Mouse (Mus musculus): Measurements from ENCODE around the gene Tenm4. TPM values are rescaled to one million over a fixed set of nuclear protein-coding genes. Genes with fewer than 3 reads are reported as not detected.

Tenm4 gene
- total RNA-seq, 2 experiments from 2014 or later, result 1.0 to 1.9 TPM

DNA sequence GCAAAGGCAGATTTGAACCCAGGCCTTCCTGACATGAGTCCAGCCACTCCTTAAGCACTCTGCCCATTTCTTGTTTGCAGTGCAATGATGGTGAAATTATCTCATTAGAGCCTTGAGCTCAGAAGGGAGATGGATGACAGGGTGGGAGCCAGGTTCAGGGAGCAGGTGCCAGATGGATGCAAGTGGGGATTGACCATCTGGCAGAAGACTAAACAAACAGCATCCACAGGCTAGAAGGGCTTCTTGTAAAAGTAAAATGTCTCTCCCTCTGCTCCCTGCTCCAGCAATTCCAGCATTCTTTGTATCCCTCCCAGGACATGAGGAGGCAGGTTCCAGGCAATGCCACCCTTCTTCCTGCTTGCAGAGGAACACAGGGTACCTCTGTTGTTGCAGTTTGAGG, 165.3 kb downstream of the Tenm4 start:
- DNase-seq (ENCODE audit: low spot score), result no peak

DNA sequence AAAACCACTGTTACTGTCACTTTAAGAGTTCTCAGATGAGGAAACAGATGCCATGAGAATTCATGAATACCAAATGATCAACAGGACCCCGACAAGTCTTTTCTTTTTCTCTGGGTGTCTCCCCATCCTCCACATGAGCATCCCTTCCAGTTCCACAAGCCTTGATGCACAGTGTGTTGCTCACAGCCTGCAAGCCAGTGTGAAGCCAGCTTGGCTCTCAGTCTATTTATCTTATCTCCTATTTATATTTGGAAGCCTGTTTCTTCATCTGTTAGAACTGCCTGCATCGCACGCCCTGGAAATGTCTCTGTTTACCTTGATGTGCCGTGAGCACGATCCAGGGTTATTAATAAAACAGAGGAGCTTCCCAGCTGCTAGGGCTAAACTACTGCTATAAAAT, 169.8 kb downstream of the Tenm4 start:
- DNase-seq (ENCODE audit: low spot score), result no peak

DNA sequence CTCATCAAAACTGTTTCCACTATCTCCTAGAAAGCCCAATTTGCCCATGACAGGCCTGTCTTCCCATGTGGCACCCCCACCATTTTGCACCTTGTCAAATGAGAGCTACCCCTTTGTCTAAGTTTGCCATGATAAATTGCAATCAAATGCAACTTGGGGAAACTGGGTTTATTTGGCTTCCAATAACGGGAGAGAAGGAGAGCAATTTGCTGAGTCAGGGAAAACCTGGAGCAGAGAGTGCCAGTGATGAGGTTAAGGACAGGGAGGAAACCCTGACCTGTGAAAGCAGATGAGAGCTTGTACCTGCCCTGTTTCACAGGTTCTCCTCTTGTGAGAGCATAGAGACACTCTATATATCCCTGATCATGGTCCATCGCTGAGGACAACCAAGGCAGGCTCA, 170.4 kb downstream of the Tenm4 start:
- no peak for DNase-seq (ENCODE audit: low spot score)

DNA sequence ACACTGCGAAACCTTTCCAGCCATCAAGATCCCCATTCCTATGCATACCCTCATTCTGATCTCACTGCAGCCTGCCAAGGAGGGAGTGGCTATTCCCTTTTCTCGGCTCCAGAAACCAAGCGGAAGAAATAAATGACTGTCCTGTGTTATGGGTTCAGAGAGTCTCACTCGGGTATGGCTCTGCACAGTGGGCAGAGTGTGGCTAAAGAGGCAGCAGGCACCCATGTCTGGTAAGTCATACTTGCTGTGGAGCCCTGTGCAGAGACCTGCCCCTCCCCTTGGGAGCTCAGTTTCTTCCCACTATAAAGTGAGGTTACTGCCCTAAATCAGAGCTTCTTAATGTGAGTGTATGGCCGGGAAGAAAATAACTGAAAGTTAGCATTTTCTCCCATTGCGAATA, 171.9 kb downstream of the Tenm4 start:
- no peak for DNase-seq (ENCODE audit: low spot score)

DNA sequence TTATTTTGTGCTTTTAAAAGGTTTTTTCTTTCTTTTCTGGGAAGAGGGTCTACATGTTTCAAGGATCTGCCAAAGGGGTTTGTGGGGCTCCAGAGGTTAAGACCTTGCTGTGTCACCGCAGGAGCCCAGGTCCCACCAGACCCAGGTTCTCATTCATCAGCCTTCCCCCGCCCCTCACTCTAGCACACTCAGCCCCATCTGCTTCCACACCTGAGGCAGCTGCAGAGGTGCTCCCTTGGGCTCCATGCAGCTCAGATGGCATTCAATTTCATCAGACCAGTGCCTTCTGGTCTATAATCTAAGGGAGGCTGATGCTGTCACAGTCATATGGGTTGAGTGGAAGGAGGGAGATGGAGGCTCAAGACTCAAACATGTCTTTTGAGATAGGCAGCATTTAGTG, 172.6 kb downstream of the Tenm4 start:
- DNase-seq (ENCODE audit: low spot score), result no peak

DNA sequence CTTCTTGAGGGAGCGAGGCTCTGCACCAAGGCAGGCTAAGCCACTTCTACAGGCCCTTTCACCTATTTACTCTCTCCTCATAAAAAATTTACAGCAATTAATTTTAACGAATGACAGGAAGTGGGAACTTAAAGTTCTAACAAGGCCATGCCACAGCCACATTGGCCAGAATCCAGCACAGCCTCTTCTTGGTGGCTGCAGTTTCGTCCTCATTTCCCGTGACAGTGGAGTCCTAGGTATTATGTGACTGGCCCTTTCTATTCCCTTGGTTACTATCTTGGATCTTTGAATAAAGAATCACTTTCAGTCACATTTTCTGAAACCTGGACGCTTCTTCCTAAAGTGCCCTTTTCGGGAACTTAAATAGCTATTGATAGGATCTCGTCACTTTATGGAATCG, 181.6 kb downstream of the Tenm4 start:
- DNase-seq (ENCODE audit: low spot score), result no peak

DNA sequence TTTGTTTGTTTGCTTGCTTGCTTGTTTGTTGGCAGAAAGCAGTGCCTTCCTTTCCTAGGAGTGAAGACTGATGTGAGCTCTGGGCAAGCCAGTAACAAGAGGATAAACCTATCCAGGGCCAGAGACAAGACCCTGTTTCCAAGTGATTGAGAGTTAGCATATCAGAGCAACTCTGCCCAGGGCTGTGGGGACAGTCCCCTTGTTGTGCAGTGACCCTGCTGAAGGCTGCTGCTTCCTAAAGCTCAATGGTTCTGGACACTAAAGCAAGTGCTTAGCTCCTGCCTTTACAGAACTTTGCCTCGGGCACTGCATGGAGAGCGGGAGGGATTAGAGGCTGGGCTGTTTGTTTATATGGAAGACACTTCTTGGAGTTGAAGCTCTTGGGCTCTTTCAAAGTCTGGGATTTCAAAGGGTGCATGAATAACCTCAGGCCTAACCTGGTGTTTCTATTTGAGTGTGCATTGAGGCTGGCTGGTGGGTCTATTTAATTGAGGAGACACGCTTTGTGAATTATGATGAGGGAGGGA, 185.3 kb downstream of the Tenm4 start:
- no peak for DNase-seq (ENCODE audit: low spot score)

DNA sequence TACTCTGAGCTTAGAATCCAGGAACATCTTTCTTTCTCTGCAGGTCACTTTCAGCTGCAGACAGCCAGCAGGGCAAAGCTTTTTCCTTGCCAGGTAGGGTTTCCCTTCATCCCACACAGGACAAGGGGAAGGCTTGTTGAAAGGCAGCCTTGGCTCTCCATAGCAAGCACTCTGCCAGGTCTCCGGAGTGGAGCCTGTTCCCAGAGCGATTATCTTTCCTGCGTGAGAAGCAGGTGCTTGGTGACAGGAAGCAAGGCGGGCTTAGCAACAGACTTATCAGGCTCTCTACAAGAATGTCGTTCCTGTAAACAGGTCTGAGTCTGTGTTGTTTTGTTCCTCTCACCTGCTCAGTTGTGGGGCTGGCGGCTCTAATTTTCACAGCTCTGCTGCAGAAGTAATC, 186.5 kb downstream of the Tenm4 start:
- no peak for DNase-seq (ENCODE audit: low spot score)

DNA sequence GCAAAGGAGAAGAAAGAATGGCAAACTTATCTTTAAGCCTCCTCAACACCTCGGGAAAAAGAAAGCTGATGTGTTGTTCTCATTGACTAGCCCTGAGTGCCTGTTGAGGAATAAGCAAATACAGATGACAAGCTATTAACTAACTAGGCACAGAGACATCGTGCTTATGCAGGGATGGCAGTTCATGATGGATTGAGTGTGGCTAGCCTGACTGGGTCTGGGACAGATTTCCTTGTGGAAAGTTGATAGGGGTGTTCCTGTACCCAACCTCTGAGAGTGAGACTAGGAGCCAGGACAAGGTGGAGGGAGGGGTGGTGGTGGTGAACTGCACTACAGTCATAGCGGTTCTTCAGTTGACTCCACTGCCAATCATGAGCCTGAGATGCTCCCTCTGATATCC, 192.3 kb downstream of the Tenm4 start:
- DNase-seq (ENCODE audit: low spot score), result no peak

DNA sequence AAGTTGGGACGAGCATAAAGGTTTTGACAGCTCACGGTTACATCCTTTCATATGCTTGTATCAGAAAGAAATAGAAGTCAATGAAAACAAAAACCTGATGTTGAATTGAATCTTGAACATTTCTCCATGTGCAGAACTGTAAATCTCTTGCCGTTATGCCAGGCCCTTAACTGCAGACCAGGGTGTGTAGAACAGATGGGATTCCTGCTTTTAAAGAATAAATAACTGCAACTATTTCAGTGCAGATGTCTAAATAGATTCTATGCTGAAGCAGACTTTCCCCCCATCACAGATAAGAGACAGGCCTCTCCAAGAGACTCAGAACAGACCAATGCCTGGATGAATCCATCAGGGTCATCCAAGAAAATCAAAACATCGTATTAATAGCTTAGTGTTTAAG, 198.9 kb downstream of the Tenm4 start:
- no peak for DNase-seq (ENCODE audit: low spot score)

DNA sequence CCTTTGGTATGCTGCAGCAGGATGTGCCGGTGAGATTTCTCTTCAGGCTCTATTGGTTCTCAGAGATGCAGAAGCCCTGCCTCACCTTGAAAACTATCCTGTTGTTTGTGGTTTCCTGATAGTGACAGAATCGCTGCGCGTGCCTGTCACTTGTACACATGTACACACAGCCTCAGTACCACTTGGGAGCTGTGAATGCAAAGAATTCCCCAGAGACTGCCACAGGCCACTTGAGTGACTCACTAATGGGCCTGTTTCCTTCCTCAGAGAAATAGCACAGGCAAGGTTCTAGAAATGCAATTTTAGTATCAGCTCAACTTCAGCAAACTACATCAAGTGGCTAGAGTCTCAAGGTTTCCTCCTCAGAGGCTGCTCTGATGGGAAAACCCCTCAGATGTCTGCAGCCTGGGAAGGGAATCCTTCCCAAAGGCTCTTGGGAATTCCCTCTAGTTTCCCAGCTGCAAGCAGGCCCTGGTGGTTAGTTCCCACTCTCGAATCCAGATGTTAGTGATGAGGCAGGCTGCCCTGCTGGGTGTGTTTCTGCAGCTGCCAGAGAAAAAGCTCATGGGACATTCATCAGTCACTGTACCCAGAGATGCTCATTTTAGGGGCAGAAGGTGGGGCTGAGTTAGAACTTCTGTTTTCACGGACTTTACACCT, 203.1 kb downstream of the Tenm4 start:
- no peak for DNase-seq (ENCODE audit: low spot score)

DNA sequence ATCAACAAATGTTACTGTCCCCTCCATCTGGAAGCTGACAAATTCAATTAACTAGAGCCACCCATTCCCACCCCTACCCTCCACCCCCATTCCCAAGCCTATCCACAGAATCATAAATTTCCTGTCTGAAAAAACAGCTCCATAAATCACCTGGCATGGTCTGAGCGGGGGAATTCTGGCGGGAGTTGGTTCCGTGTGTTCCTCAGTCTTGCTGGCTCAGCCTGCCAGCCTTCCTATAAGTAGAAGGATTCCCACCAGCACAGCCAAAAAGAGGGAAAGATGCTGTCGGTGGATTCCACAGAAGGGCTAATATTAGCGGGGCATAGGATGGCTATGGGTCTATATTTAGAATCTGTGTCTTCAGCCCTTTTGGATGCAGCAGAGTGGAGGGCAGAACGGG, 204.5 kb downstream of the Tenm4 start:
- DNase-seq (ENCODE audit: low spot score), result no peak

DNA sequence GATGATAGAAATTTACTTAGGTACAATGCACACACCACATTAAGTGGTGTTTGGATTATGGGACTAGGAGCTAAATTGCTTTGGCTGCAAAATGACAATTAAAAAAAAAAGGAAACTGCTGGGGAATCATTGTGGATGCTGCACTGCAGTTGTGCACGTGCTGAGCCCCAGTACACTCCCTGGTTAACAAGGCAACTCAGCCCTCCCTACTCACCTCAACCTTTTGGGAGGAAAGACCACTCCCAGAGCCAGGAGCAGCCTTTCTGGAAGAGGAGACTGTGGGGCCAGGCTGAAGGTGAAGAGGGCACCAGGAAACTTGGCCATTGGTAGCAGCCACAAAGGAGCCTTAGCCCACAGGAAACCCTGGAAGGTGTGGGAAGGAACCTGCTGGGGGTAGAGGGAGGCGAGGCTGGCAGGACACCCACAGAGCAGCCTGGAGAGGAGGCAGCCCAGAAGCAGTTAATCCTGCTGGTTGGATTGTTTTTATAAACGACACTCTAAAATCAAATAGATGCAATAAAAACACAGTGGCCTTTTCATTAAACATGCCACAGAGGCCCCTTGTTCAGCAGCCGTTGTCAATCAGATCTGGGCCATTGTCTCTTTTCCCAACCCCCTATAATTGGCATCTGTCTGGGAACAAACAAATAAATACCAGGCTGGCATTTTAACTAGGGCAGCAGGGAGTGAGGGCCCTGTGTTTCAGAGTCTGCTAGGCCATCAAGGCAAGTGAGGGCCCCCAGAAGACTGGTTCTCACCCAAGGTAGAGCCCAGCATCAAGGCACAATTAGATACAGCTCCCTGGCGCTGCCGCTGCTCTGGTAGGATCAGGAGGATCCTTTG, 212.9 kb downstream of the Tenm4 start:
- no peak for DNase-seq (ENCODE audit: low spot score)

DNA sequence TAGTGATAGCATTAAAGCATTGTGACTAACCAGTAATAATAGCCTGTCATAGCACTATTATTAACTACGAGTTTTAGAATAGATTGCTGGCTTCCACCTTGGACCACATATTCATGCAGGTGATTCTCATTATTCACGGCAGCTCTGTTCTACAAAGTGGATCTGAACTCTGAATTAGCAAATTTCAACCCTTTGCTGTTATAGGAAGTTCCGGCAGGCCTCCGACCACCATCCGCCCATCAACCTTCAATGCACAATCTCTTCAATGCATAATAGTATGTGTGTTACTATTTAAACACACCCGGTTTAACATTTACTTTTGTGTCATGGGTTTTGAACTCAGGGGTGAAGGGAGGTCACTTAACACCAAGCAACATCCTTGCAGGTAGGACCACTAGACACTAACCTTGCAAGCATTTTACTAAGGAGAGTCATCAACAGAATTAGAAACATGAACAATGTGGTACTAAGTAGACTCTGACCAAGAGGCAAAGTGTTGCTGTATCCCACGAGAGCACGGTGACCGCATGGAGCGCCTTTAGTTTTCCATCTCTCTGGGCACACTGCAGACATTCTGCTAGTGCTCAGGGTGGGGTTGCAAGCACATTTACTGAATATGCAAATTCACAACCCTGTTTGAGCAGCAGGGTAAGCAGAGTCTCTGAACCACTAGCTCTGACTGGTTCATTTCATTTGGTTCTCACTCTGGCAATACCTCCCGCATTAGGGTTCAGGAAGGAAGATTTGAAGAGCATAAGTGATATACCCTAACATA, 213.9 kb downstream of the Tenm4 start:
- no peak for DNase-seq (ENCODE audit: low spot score)

DNA sequence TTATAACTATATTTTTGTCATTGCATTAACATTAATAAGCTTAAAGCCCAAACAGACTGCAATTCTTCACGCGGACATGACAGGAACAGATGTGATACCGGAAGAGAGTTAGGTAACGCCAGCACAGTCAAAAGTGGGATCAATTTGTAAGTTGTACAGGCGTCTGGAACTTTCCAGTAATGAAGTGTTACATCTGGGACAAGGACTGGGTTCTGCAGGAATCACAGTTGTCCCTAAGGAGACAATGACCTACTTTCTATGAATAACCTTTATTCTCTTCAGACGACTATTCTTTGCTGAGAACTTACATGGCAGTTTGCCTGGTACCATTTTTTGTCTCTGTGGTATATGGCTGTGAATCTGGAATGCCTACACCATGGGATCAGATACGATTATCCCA, 214.8 kb downstream of the Tenm4 start:
- no peak for DNase-seq (ENCODE audit: low spot score)

DNA sequence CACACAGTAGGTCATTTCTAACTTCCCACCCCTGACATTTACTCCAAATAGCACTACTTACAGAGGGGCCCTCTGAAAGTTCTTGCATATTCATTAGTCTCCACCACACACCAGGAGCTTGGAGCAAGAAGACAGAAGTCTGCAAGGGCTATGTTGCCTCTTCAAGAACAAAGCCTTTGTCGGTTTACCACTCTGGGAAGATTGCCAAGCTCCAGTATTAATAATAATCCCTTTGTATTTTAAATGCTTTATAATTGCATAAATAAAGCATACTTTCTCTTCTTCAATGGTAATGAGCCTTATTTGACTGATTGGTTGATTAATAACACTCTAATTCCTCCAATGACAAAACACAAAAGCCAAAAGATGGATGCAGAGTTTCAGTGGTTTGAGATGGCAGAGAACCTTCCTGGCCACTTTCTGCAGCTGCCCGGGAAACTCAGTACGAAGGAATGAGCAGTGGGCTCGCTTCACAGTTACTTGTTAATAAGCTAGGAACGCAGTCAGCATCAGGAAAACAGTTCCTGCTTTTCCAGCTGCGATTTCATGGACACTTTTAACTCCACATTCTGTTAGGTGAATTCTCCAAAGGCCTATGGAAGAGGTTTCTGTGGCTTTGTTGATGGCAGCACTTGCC, 219.1 kb downstream of the Tenm4 start:
- DNase-seq (ENCODE audit: low spot score), result no peak

DNA sequence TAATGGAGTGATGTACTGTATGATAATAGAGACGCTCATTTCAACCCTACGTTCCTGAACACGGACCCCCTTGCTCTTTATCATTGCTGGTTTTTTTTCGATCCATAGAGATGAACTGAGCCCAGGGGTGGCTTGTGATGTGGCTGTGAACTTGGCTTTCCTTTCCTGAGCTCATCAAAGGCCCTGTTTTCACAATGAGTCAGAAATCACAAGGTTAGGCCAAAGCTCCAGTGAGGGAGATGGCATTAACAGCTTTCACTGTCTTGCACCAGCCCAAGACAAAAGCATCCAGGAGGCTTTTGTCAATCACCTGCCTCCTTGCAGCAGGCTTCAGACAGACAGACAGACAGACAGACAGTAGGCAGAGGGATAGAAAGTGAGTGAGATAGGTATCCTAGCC, 219.8 kb downstream of the Tenm4 start:
- DNase-seq (ENCODE audit: low spot score), result no peak

DNA sequence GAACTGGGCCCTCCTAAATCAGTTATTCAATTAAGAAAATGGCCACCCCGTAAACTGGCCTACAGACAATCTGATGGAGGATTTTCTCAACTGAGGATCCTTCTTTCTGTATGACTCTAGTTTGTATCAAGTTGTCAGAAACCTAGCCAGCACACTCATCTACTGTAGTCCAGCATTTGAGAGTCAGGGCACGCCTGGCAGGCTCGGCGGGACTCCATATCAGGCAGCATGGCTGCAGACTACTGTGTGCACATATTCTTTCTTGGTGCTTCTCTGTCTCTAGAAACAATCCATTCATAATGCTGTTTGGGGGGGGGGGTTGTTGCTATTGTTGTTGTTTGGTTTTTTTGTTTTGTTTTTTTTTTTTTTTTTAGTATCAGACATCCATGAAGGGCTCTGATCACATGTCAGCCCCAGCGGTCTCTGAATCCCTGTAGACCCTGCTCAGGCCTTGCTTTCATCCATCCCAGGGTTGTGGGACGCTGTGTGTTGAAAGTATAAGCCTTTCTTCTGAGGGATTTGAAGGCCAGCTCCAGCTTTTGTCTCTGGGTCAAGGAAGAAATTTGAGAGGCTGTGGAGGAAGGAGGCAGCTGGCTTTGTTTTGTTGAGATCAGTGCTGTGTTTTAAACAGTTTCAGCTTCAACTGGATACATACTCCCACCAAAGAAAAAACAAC, 220.9 kb downstream of the Tenm4 start:
- DNase-seq (ENCODE audit: low spot score), result no peak

DNA sequence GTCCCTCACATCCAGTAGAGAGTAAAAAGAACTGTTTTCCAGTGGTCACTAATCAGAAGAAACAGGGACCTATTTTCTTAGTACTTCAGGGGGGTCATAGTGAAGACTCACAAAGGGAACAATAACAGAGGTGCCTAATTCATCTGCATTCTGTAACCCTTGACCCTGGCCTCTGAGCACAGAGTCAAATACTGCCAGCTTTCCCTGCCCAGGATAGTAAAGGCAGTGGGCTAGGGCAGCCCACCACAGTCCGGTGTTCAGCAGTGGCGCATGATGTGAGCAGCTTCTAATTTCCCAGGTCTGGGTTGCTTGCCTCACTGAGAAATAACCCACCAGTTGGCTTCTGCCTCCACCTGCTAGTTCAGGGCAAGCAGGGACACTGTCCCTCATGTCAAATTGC, 221.6 kb downstream of the Tenm4 start:
- no peak for DNase-seq (ENCODE audit: low spot score)

DNA sequence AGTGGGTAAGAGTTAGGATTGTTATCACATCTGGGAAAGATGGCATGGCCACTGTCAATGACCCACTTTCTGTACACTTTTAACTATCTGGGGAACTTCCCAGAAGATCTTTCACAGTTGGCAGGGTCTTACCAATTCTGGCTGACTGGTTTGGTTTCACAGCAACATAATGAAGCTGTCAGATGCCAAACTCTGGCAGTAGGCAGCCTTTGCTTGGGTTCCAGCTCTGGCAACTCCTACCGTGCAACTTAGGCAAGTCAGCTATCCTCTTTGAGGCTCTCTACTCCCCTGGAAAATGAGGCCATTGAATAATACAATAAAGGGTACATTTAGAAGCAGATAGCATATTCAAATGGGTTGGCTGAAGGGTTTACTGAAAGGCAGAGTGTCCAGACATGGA, 226.9 kb downstream of the Tenm4 start:
- DNase-seq (ENCODE audit: low spot score), result no peak

DNA sequence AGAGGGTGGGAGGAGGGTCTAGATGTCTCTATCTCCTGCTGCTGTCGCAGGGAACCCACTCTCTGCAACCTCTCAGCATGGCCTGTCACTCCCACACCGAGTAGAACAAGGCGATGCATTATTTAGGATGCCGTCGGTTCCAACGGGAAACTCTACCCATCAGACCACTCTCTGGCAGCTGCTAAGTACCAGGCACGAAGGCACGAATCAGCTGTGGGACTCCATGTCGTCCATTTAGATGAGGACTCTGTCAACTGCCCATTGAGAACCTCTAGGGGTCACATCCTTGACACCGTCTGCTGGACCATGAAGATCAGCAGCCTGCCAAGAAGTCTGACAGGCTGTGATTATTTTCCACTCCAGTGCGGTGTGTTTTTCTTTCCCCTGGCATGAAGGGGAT, 229.4 kb downstream of the Tenm4 start:
- DNase-seq (ENCODE audit: low spot score), result no peak
